Mouse (Mus musculus): ENCODE results near the gene Urb2. TPM values are rescaled to one million over a fixed set of nuclear protein-coding genes. Genes with fewer than 3 reads are reported as not detected.
"Not testable (repeated sequence)": the region's sequence is repeated elsewhere in the genome, so short reads cannot be mapped to it uniquely, and the experiment has no call there.

Gene Urb2
- polyA plus RNA-seq, 1 experiment from 2014 or later: 6.0 TPM

- H3K9ac ChIP-seq (ENCODE audit: low read depth, low read length); H3K27ac ChIP-seq (ENCODE audit: low read depth, low read length); H3K4me3 ChIP-seq (ENCODE audit: low read depth, low read length); H3K4me1 ChIP-seq (ENCODE audit: control insufficient read depth, insufficient read depth, low read length); H3K9me3 ChIP-seq (replicated peaks; ENCODE audit: control insufficient read depth, low read length); ATAC-seq (replicated peaks; ENCODE audit: insufficient number of reproducible peaks, low FRiP score, low TSS enrichment); H3K27me3 ChIP-seq (ENCODE audit: control insufficient read depth, insufficient read depth, low read length); H3K4me2 ChIP-seq: not testable (repeated sequence)
- peaks cover 35% of the 10 kb centered on the region for H3K36me3 ChIP-seq (ENCODE audit: control insufficient read depth, insufficient read depth, low read length)
- 86% methylated on average over 2 of the region's 2 CpGs for WGBS (ENCODE audit: insufficient replicate concordance)
These were observed 5.0 kb downstream of the Urb2 start for GRCm38 (mm10) chr8:124026265-124026664.

- Histone ChIP-seq H3K4me3 (ENCODE audit: low read depth, low read length) (no peak overlapping the region), H3K36me3 (ENCODE audit: control insufficient read depth, insufficient read depth, low read length) (peaks cover 38% of the 10 kb centered on the region), H3K9ac (ENCODE audit: low read depth, low read length) (no peak overlapping the region), H3K27ac (ENCODE audit: low read depth, low read length) (no peak overlapping the region), H3K27me3 (ENCODE audit: control insufficient read depth, insufficient read depth, low read length) (no peaks in the 10 kb centered on the region), H3K4me2 (no peak overlapping the region), H3K4me1 (ENCODE audit: control insufficient read depth, insufficient read depth, low read length) (no peaks in the 10 kb centered on the region), H3K9me3 (replicated peaks; ENCODE audit: control insufficient read depth, low read length) (no peaks in the 10 kb centered on the region)
- no peak for ATAC-seq (replicated peaks; ENCODE audit: insufficient number of reproducible peaks, low FRiP score, low TSS enrichment)
- 85% methylated on average over 6 of the region's 6 CpGs for WGBS (ENCODE audit: insufficient replicate concordance)
These were observed 6.5 kb downstream of the Urb2 start for GRCm38 (mm10) chr8:124027831-124028230.

DNA sequence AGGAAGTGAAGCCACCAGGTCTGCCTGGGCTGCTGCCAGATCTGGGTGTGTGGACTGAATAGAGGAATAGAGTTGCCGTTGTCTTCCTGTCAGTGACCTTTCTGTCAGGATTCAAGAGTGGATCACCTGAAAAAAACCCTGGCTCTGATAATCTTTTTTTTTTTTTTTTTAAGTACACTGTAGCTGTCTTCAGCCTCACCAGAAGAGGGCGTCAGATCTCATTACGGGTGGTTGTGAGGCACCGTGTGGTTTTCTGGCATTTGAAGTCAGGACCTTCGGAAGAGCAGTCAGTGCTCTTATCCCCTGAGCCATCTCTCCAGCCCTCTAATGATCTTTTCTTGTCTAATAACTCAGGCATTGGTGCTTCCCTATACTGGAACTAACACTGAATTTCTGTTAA, 12.1 kb downstream of the Urb2 start:
- Histone ChIP-seq H3K27me3 (ENCODE audit: control insufficient read depth, insufficient read depth, low read length) (no peaks in the 10 kb centered on the region), H3K4me1 (ENCODE audit: control insufficient read depth, insufficient read depth, low read length) (no peaks in the 10 kb centered on the region), H3K9me3 (replicated peaks; ENCODE audit: control insufficient read depth, low read length) (no peaks in the 10 kb centered on the region), H3K9ac (ENCODE audit: low read depth, low read length) (no peak overlapping the region), H3K27ac (ENCODE audit: low read depth, low read length) (no peak overlapping the region), H3K36me3 (ENCODE audit: control insufficient read depth, insufficient read depth, low read length) (peaks cover 47% of the 10 kb centered on the region), H3K4me3 (ENCODE audit: low read depth, low read length) (no peak overlapping the region), H3K4me2 (no peak overlapping the region)
- WGBS (ENCODE audit: insufficient replicate concordance): 51% methylated on average over 5 of the region's 5 CpGs
- ATAC-seq (replicated peaks; ENCODE audit: insufficient number of reproducible peaks, low FRiP score, low TSS enrichment): no peak

DNA sequence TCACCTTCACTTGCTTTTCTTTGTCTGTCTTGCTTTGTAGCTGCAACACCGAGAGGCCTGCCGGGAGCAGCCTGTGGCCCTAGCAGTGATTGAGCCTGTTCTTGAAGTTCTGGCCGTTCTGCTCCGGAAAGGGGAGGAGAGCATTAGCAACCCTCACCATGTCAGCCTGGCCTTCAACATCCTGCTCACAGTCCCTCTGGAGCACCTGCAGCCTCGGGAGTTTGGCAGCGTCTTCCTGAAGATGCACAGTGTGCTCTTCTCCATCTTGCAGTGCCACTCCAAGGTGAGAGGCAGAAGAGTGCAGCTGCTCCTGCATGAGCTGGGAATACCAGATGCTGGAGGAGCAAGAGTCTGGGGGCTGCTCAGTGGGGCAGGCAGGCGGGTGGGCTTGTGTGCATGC, 16.8 kb downstream of the Urb2 start:
- H3K4me2 ChIP-seq: no peak overlapping the region
- no peak overlapping the region for H3K4me3 ChIP-seq (ENCODE audit: low read depth, low read length)
- H3K9ac ChIP-seq (ENCODE audit: low read depth, low read length): no peak overlapping the region
- H3K27ac ChIP-seq (ENCODE audit: low read depth, low read length): no peak overlapping the region
- H3K4me1 ChIP-seq (ENCODE audit: control insufficient read depth, insufficient read depth, low read length): no peaks in the 10 kb centered on the region
- no peaks in the 10 kb centered on the region for H3K27me3 ChIP-seq (ENCODE audit: control insufficient read depth, insufficient read depth, low read length)
- no peaks in the 10 kb centered on the region for H3K9me3 ChIP-seq (replicated peaks; ENCODE audit: control insufficient read depth, low read length)
- 94% methylated on average over 7 of the region's 7 CpGs for WGBS (ENCODE audit: insufficient replicate concordance)
- peaks cover 28% of the 10 kb centered on the region for H3K36me3 ChIP-seq (ENCODE audit: control insufficient read depth, insufficient read depth, low read length)
- no peak for ATAC-seq (replicated peaks; ENCODE audit: insufficient number of reproducible peaks, low FRiP score, low TSS enrichment)

DNA sequence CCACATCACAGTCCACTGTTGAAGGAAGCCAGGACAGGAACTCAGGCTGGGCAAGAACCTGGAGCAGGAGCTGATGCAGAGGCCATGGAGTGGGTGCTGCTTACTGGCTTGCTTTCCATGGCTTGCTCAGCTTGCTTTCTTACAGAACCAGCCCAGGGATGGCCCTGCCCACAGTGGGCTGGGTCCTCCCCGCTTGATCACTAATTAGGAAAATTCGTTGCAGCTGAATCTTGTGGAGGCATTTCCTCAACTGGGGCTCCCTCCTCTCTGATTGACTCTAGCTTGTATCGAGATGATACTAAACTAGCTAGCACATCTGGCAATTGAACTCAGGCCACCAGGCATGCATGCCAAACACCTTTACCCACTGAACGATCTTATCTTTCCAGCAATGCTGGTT, 18.0 kb downstream of the Urb2 start:
- Histone ChIP-seq H3K9ac (ENCODE audit: low read depth, low read length) (no peak overlapping the region), H3K4me2 (no peak overlapping the region), H3K4me3 (ENCODE audit: low read depth, low read length) (no peak overlapping the region), H3K27ac (ENCODE audit: low read depth, low read length) (no peak overlapping the region), H3K27me3 (ENCODE audit: control insufficient read depth, insufficient read depth, low read length) (no peaks in the 10 kb centered on the region), H3K36me3 (ENCODE audit: control insufficient read depth, insufficient read depth, low read length) (peaks cover 28% of the 10 kb centered on the region), H3K9me3 (replicated peaks; ENCODE audit: control insufficient read depth, low read length) (no peaks in the 10 kb centered on the region), H3K4me1 (ENCODE audit: control insufficient read depth, insufficient read depth, low read length) (no peaks in the 10 kb centered on the region)
- 82% methylated on average over 4 of the region's 4 CpGs for WGBS (ENCODE audit: insufficient replicate concordance)
- ATAC-seq (replicated peaks; ENCODE audit: insufficient number of reproducible peaks, low FRiP score, low TSS enrichment): no peak

GRCm38 (mm10) chr8:124042201-124042600, 20.9 kb downstream of the Urb2 start:
- 97% methylated on average over 1 of the region's 1 CpGs for WGBS (ENCODE audit: insufficient replicate concordance)
- peaks cover 22% of the 10 kb centered on the region for H3K36me3 ChIP-seq (ENCODE audit: control insufficient read depth, insufficient read depth, low read length)

GRCm38 (mm10) chr8:124044421-124044820, 23.1 kb downstream of the Urb2 start:
- no peaks in the 10 kb centered on the region for H3K27me3 ChIP-seq (ENCODE audit: control insufficient read depth, insufficient read depth, low read length)
- H3K9me3 ChIP-seq (replicated peaks; ENCODE audit: control insufficient read depth, low read length): no peaks in the 10 kb centered on the region
- H3K36me3 ChIP-seq (ENCODE audit: control insufficient read depth, insufficient read depth, low read length): peaks cover 13% of the 10 kb centered on the region; the same call in 1 of the 2 replicates
- 84% methylated on average over 5 of the region's 5 CpGs for WGBS (ENCODE audit: insufficient replicate concordance)
- ATAC-seq (replicated peaks; ENCODE audit: insufficient number of reproducible peaks, low FRiP score, low TSS enrichment): no peak
- H3K27ac ChIP-seq (ENCODE audit: low read depth, low read length): no peak overlapping the region
- no peak overlapping the region for H3K4me2 ChIP-seq
- H3K9ac ChIP-seq (ENCODE audit: low read depth, low read length): no peak overlapping the region
- H3K4me1 ChIP-seq (ENCODE audit: control insufficient read depth, insufficient read depth, low read length): no peaks in the 10 kb centered on the region
- no peak overlapping the region for H3K4me3 ChIP-seq (ENCODE audit: low read depth, low read length)

More at GRCm38 (mm10) chr8:124042201-124042600, 20.9 kb downstream of the Urb2 start:
- H3K27ac ChIP-seq (ENCODE audit: low read depth, low read length): no peak overlapping the region
- no peak for ATAC-seq (replicated peaks; ENCODE audit: insufficient number of reproducible peaks, low FRiP score, low TSS enrichment)
- H3K4me2 ChIP-seq: no peak overlapping the region
- no peaks in the 10 kb centered on the region for H3K4me1 ChIP-seq (ENCODE audit: control insufficient read depth, insufficient read depth, low read length)
- H3K4me3 ChIP-seq (ENCODE audit: low read depth, low read length): no peak overlapping the region
- no peak overlapping the region for H3K9ac ChIP-seq (ENCODE audit: low read depth, low read length)
- no peaks in the 10 kb centered on the region for H3K27me3 ChIP-seq (ENCODE audit: control insufficient read depth, insufficient read depth, low read length)
- no peaks in the 10 kb centered on the region for H3K9me3 ChIP-seq (replicated peaks; ENCODE audit: control insufficient read depth, low read length)

GRCm38 (mm10) chr8:124044931-124045330, 23.6 kb downstream of the Urb2 start:
- Histone ChIP-seq H3K4me1 (ENCODE audit: control insufficient read depth, insufficient read depth, low read length) (no peaks in the 10 kb centered on the region), H3K27me3 (ENCODE audit: control insufficient read depth, insufficient read depth, low read length) (no peaks in the 10 kb centered on the region), H3K4me2 (no peak overlapping the region), H3K36me3 (ENCODE audit: control insufficient read depth, insufficient read depth, low read length) (peaks cover 13% of the 10 kb centered on the region; the same call in 1 of the 2 replicates), H3K9me3 (replicated peaks; ENCODE audit: control insufficient read depth, low read length) (no peaks in the 10 kb centered on the region), H3K27ac (ENCODE audit: low read depth, low read length) (no peak overlapping the region), H3K4me3 (ENCODE audit: low read depth, low read length) (no peak overlapping the region), H3K9ac (ENCODE audit: low read depth, low read length) (no peak overlapping the region)
- 92% methylated on average over 12 of the region's 12 CpGs for WGBS (ENCODE audit: insufficient replicate concordance)
- ATAC-seq (replicated peaks; ENCODE audit: insufficient number of reproducible peaks, low FRiP score, low TSS enrichment): no peak

DNA sequence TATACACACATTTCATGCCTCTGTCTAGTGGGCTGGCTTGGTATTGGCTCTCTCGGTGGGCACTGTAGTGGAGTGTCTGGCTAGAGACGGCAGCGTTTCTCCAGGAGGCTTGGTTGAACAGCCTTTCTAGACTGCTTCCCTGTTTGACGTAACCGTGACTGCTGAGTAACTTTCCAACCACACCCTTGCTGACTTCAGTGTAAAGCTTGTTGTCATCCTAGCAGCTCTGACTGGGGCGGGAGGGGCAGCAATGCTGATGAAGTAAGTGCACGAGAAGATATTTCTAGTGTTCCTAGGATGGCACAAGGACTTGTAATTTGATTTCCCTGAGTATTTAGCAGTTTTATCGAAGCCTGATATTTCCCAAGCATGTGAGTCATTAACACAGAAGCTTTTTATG, 24.5 kb downstream of the Urb2 start:
- ATAC-seq (replicated peaks; ENCODE audit: insufficient number of reproducible peaks, low FRiP score, low TSS enrichment): no peak
- Histone ChIP-seq H3K9ac (ENCODE audit: low read depth, low read length) (no peak overlapping the region), H3K36me3 (ENCODE audit: control insufficient read depth, insufficient read depth, low read length) (peaks cover 13% of the 10 kb centered on the region; the same call in 1 of the 2 replicates), H3K4me1 (ENCODE audit: control insufficient read depth, insufficient read depth, low read length) (no peaks in the 10 kb centered on the region), H3K4me2 (no peak overlapping the region), H3K9me3 (replicated peaks; ENCODE audit: control insufficient read depth, low read length) (no peaks in the 10 kb centered on the region), H3K27ac (ENCODE audit: low read depth, low read length) (no peak overlapping the region), H3K27me3 (ENCODE audit: control insufficient read depth, insufficient read depth, low read length) (no peaks in the 10 kb centered on the region), H3K4me3 (ENCODE audit: low read depth, low read length) (no peak overlapping the region)
- 73% methylated on average over 8 of the region's 8 CpGs for WGBS (ENCODE audit: insufficient replicate concordance)

All from heart, embryonic 11.5 days (tissue).